Comparison of ENCODE assay signal across 9 mouse cellular contexts in genomic region chrX:38514556-38514955, GRCm38 (mm10). TPM values are rescaled to one million over a fixed set of nuclear protein-coding genes. Genes with fewer than 3 reads are reported as not detected.
DNase-seq lines count a peak whose midpoint lies in the region; TF ChIP-seq lines count a peak whose summit lies in the region.
"Had no signal": no experiment of that assay in that cellular context is flagged by ENCODE, and none has a peak within 500 bp of the region (broad histone marks: within the 10 kb centered on the region; RNA-seq: fewer than 3 reads in every experiment).

No protein-coding gene starts in this region.

- no peak for TF ChIP-seq POLR2A in cortical plate, adult 2 months (IDR thresholded peaks at IDR 0.05; ENCODE audit: extremely low read depth, insufficient read depth, low read length)

- H3K4me1 ChIP-seq in cortical plate, adult 2 months (ENCODE audit: control insufficient read depth, insufficient read depth, low read length): no peaks in the 10 kb centered on the region

- no peak overlapping the region for H3K4me3 ChIP-seq in cortical plate, adult 2 months (ENCODE audit: insufficient read depth, low read length)
- H3K4me3 ChIP-seq: myocyte had no signal

- H3K27ac ChIP-seq in cortical plate, adult 2 months (ENCODE audit: insufficient read depth, low read length): no peak overlapping the region

- intact Hi-C loops in left cerebral cortex, postnatal 25 days (cut with DNase I): no loop called here

- peak; percentile 9 to 65 for DNase-seq in adrenal gland, adult (ENCODE audit: inconsistent age in 2 of 2, low spot score in 1 of 2)
- DNase-seq in adrenal gland, postnatal 4 days (ENCODE audit: low spot score in 2 of 2): no peak
- peak; percentile 36 to 49 for DNase-seq in layer of hippocampus, postnatal 10 days (ENCODE audit: low spot score in 2 of 2)
- DNase-seq in layer of hippocampus, adult 9-10 months (ENCODE audit: low spot score): no peak
- peak; percentile 61 for DNase-seq in R1 (ENCODE audit: low read depth, low spot score)
- DNase-seq in left cerebral cortex, postnatal 25 days (ENCODE audit: low spot score in 2 of 2): peak; percentile 14 to 18
- DNase-seq in right cerebral cortex, postnatal 4 days: peak; percentile 57

- TF ChIP-seq CTCF in cortical plate, adult 2 months (IDR thresholded peaks at IDR 0.05; ENCODE audit: extremely low read depth, insufficient read depth, low read length): peak; percentile 46; the same call in 1 of the 2 replicates

RNA-seq across cellular contexts. Expression of gene Lamp2, which starts 58.3 kb away (rescaled TPM):
- total RNA-seq in adrenal gland, postnatal 4 days (2021): 100 to 1,000 TPM; 173 to 184 TPM
- total RNA-seq in layer of hippocampus, postnatal 10 days (2021): 10 to 100 TPM; 61.2 to 62.9 TPM
- 58.5 and 65.8 TPM in 2 replicates for polyA plus RNA-seq in cortical plate, adult 2 months (2012; rRNA removed)
- 10 to 100 TPM; 70.0 to 76.6 TPM for total RNA-seq in left cerebral cortex, postnatal 25 days (2021)

Comparison
In these comparisons a context has a peak if more than half of its experiments do, and no peak if none do; other contexts are left out.
1. DNase-seq: peak in adrenal gland, adult (2 of 2), layer of hippocampus, postnatal 10 days (2 of 2), R1 (single experiment), left cerebral cortex, postnatal 25 days (2 of 2) and right cerebral cortex, postnatal 4 days (single experiment); none in adrenal gland, postnatal 4 days (0 of 2) and layer of hippocampus, adult 9-10 months (single experiment).